Mouse (Mus musculus) embryonic facial prominence, embryonic 15.5 days (tissue): ENCODE results near the gene Rps6kc1. TPM values are rescaled to one million over a fixed set of nuclear protein-coding genes. Genes with fewer than 3 reads are reported as not detected.
A peak's percentile ranks its signal among the peaks of the same experiment; 100 is the strongest.

ENCODE experiments used
- ATAC-seq: fragments of 200-750 bp; cut with Nextera tagmentation; 2 replicates; pipeline ENCODE4 v1.8.0; 2017; ENCODE audit warnings: low read depth, moderate TSS enrichment; ENCODE audit not compliant: insufficient number of reproducible peaks, low FRiP score, low TSS enrichment
- H3K27ac ChIP-seq: fragments of 300-500 bp; sonication (generic); replicated peaks from 2 replicates; pipeline ENCODE4 v1.5.1; 2015; ENCODE audit warnings: mild to moderate bottlenecking, inconsistent platforms
- H3K27me3 ChIP-seq: fragments of 300-500 bp; sonication (generic); 2 replicates; pipeline ENCODE4 v1.6.1; 2015; ENCODE audit warnings: inconsistent platforms
- H3K36me3 ChIP-seq: fragments of 300-500 bp; sonication (generic); 2 replicates; pipeline ENCODE4 v1.6.1; 2015; ENCODE audit warnings: mild to moderate bottlenecking, inconsistent platforms
- H3K4me1 ChIP-seq: fragments of 300-500 bp; sonication (generic); 2 replicates; pipeline ENCODE4 v1.6.1; 2015; ENCODE audit warnings: inconsistent platforms
- H3K4me2 ChIP-seq: fragments of 300-500 bp; sonication (generic); replicated peaks from 2 replicates; pipeline ENCODE4 v1.6.1; 2015; ENCODE audit warnings: mild to moderate bottlenecking, inconsistent platforms
- H3K4me3 ChIP-seq: fragments of 300-500 bp; sonication (generic); replicated peaks from 2 replicates; pipeline ENCODE4 v1.5.1; 2015; ENCODE audit warnings: mild to moderate bottlenecking, inconsistent platforms
- H3K9ac ChIP-seq: fragments of 300-500 bp; sonication (generic); 2 replicates; pipeline ENCODE4 v1.6.1; 2015; ENCODE audit warnings: inconsistent platforms
- H3K9me3 ChIP-seq: fragments of 300-500 bp; sonication (generic); replicated peaks from 2 replicates; pipeline ENCODE4 v1.6.1; 2016; ENCODE audit warnings: inconsistent platforms
- WGBS: fragments of 180-500 bp; shearing (Covaris S2); methylation state at CpG from one replicate; pipeline ENCODE4 v1.1.7; 2015; 5-methylcytosine and 5-hydroxymethylcytosine counted together
- polyA plus RNA-seq: library from polyadenylated mRNA; unstranded; fragments of >200 nt; fragmentation: Nextera tagmentation; extraction: Ambion mirVana; gene quantifications from 2 replicates; pipeline ENCODE4 v1.2.1, GENCODE M21; 2015

Rps6kc1 gene
- polyA plus RNA-seq, 1 experiment from 2014 or later: 15.2 TPM

GRCm38 (mm10) chr1:190898899-190899575 is 12.5 kb downstream of the Rps6kc1 start:
- Histone ChIP-seq H3K4me1 (no peaks in the 10 kb centered on the region), H3K27me3 (no peaks in the 10 kb centered on the region), H3K9ac (no peak overlapping the region), H3K27ac (peak overlapping the region; percentile 24; the same call in 1 of the 2 replicates), H3K9me3 (no peaks in the 10 kb centered on the region), H3K36me3 (peaks cover 31% of the 10 kb centered on the region), H3K4me3 (no peak overlapping the region), H3K4me2 (no peak overlapping the region)
- 66% methylated on average over 9 of the region's 9 CpGs for WGBS
- no peak for ATAC-seq

- no peak for ATAC-seq
- no peak overlapping the region for H3K4me2 ChIP-seq
- no peak overlapping the region for H3K4me3 ChIP-seq
- no peaks in the 10 kb centered on the region for H3K9me3 ChIP-seq
- H3K27ac ChIP-seq: no peak overlapping the region
- no peak overlapping the region for H3K9ac ChIP-seq
- WGBS: 95% methylated on average over 3 of the region's 3 CpGs
- no peaks in the 10 kb centered on the region for H3K27me3 ChIP-seq
- H3K4me1 ChIP-seq: no peaks in the 10 kb centered on the region
- peaks cover 26% of the 10 kb centered on the region for H3K36me3 ChIP-seq
Observed at GRCm38 (mm10) chr1:190898186-190898585, 13.4 kb downstream of the Rps6kc1 start.

- ATAC-seq: no peak
Observed at GRCm38 (mm10) chr1:190893559-190894167, 17.9 kb downstream of the Rps6kc1 start.

GRCm38 (mm10) chr1:190888646-190889045 is 22.9 kb downstream of the Rps6kc1 start:
- Histone ChIP-seq H3K4me1 (no peaks in the 10 kb centered on the region), H3K4me2 (no peak overlapping the region), H3K27me3 (no peaks in the 10 kb centered on the region), H3K27ac (no peak overlapping the region), H3K9me3 (no peaks in the 10 kb centered on the region), H3K36me3 (peaks cover 37% of the 10 kb centered on the region), H3K4me3 (no peak overlapping the region), H3K9ac (no peak overlapping the region)
- no peak for ATAC-seq
- 87% methylated on average over 16 of the region's 16 CpGs for WGBS

More at GRCm38 (mm10) chr1:190893559-190894167, 17.9 kb downstream of the Rps6kc1 start:
- Histone ChIP-seq H3K27ac (no peak overlapping the region), H3K4me3 (no peak overlapping the region), H3K9me3 (no peaks in the 10 kb centered on the region), H3K4me1 (no peaks in the 10 kb centered on the region), H3K9ac (no peak overlapping the region), H3K36me3 (peaks cover 36% of the 10 kb centered on the region), H3K4me2 (no peak overlapping the region), H3K27me3 (no peaks in the 10 kb centered on the region)
- 88% methylated on average over 6 of the region's 6 CpGs for WGBS

- Histone ChIP-seq H3K9ac (no peak overlapping the region), H3K36me3 (peaks cover 43% of the 10 kb centered on the region), H3K4me2 (no peak overlapping the region), H3K27me3 (no peaks in the 10 kb centered on the region), H3K4me1 (no peaks in the 10 kb centered on the region), H3K27ac (no peak overlapping the region), H3K9me3 (no peaks in the 10 kb centered on the region), H3K4me3 (no peak overlapping the region)
- WGBS: 91% methylated on average over 2 of the region's 2 CpGs
- no peak for ATAC-seq
Observed at GRCm38 (mm10) chr1:190888031-190888430, 23.5 kb downstream of the Rps6kc1 start.

- Histone ChIP-seq H3K4me2 (no peak overlapping the region), H3K36me3 (peaks cover 38% of the 10 kb centered on the region), H3K27me3 (no peaks in the 10 kb centered on the region), H3K4me1 (no peaks in the 10 kb centered on the region), H3K9ac (no peak overlapping the region), H3K27ac (no peak overlapping the region), H3K9me3 (no peaks in the 10 kb centered on the region), H3K4me3 (no peak overlapping the region)
- no peak for ATAC-seq
- 84% methylated on average over 4 of the region's 4 CpGs for WGBS
Observed at GRCm38 (mm10) chr1:190886014-190886413, 25.6 kb downstream of the Rps6kc1 start.

- no peaks in the 10 kb centered on the region for H3K27me3 ChIP-seq
- no peak overlapping the region for H3K4me3 ChIP-seq
- H3K9me3 ChIP-seq: no peaks in the 10 kb centered on the region
- H3K27ac ChIP-seq: no peak overlapping the region
- H3K36me3 ChIP-seq: peaks cover 25% of the 10 kb centered on the region; the same call in 1 of the 2 replicates
- no peaks in the 10 kb centered on the region for H3K4me1 ChIP-seq
- H3K9ac ChIP-seq: no peak overlapping the region
- WGBS: 3% methylated on average over 2 of the region's 2 CpGs
- H3K4me2 ChIP-seq: no peak overlapping the region
- ATAC-seq: no peak
Observed at GRCm38 (mm10) chr1:190881422-190881821, 30.1 kb downstream of the Rps6kc1 start.

- Histone ChIP-seq H3K4me2 (no peak overlapping the region), H3K27me3 (no peaks in the 10 kb centered on the region), H3K9me3 (no peaks in the 10 kb centered on the region), H3K27ac (no peak overlapping the region), H3K4me3 (no peak overlapping the region), H3K36me3 (peaks cover 22% of the 10 kb centered on the region; the same call in 1 of the 2 replicates), H3K4me1 (no peaks in the 10 kb centered on the region), H3K9ac (no peak overlapping the region)
- 67% methylated on average over 6 of the region's 6 CpGs for WGBS
- ATAC-seq: no peak
Observed at GRCm38 (mm10) chr1:190880638-190881037, 30.9 kb downstream of the Rps6kc1 start.

GRCm38 (mm10) chr1:190875751-190876150 is 35.8 kb downstream of the Rps6kc1 start:
- 88% methylated on average over 6 of the region's 6 CpGs for WGBS
- H3K4me1 ChIP-seq: no peaks in the 10 kb centered on the region

GRCm38 (mm10) chr1:190875089-190875488 is 36.5 kb downstream of the Rps6kc1 start:
- no peaks in the 10 kb centered on the region for H3K4me1 ChIP-seq
- no peak overlapping the region for H3K27ac ChIP-seq
- no peak for ATAC-seq
- H3K9me3 ChIP-seq: no peaks in the 10 kb centered on the region
- H3K36me3 ChIP-seq: peaks cover 27% of the 10 kb centered on the region; the same call in 1 of the 2 replicates
- H3K4me2 ChIP-seq: no peak overlapping the region
- 80% methylated on average over 4 of the region's 4 CpGs for WGBS
- no peak overlapping the region for H3K4me3 ChIP-seq
- H3K27me3 ChIP-seq: no peaks in the 10 kb centered on the region
- no peak overlapping the region for H3K9ac ChIP-seq

More at GRCm38 (mm10) chr1:190875751-190876150, 35.8 kb downstream of the Rps6kc1 start:
- H3K4me2 ChIP-seq: no peak overlapping the region
- no peak overlapping the region for H3K9ac ChIP-seq
- H3K9me3 ChIP-seq: no peaks in the 10 kb centered on the region
- H3K4me3 ChIP-seq: no peak overlapping the region
- H3K27me3 ChIP-seq: no peaks in the 10 kb centered on the region
- peaks cover 27% of the 10 kb centered on the region; the same call in 1 of the 2 replicates for H3K36me3 ChIP-seq
- no peak for ATAC-seq
- no peak overlapping the region for H3K27ac ChIP-seq

GRCm38 (mm10) chr1:190871068-190871467 is 40.5 kb downstream of the Rps6kc1 start:
- WGBS: 93% methylated on average over 12 of the region's 12 CpGs

More at GRCm38 (mm10) chr1:190871068-190871467, 40.5 kb downstream of the Rps6kc1 start:
- no peak overlapping the region for H3K4me3 ChIP-seq
- H3K9me3 ChIP-seq: no peaks in the 10 kb centered on the region
- H3K27ac ChIP-seq: no peak overlapping the region
- no peak overlapping the region for H3K4me2 ChIP-seq
- H3K36me3 ChIP-seq: peaks cover 24% of the 10 kb centered on the region; the same call in 1 of the 2 replicates
- no peaks in the 10 kb centered on the region for H3K4me1 ChIP-seq
- ATAC-seq: no peak
- no peak overlapping the region for H3K9ac ChIP-seq
- H3K27me3 ChIP-seq: no peaks in the 10 kb centered on the region
